10 mouse cellular contexts compared by ENCODE assay signal in the genomic region with DNA sequence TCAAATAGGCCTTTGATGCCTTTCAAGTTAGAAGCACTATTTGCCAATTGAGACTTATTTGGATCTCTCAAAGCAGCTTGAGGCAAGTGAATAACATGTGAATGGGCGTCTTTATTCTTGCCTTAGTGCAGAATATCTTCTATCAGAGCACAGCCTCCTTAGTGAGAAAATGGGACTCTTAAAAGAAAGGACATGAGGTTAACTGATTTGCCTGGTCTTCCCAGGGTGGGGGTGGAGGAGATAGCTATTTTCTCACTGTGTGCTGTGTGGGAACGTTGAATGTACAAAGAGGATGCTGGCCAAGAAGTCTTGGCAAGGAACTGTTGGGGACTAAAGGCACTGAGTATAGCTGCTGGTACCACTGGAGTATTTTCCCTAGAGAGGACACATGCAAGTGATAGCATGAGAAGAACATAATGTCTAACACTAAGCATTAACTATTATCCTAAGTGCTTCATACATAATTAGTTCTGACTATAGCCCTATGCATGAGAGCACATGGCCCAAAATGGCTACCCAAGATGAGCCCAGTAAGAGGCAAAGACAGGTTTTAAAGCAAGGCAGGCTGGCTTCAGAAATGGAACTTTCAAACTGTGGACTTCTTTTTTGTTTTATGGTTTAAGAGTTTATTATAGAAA. TPM values are rescaled to one million over a fixed set of nuclear protein-coding genes. Genes with fewer than 3 reads are reported as not detected.
DNase-seq lines count a peak whose midpoint lies in the region; ATAC-seq lines count a peak whose summit lies in the region.
"Had no signal": no experiment of that assay in that cellular context is flagged by ENCODE, and none has a peak within 500 bp of the region (broad histone marks: within the 10 kb centered on the region; RNA-seq: fewer than 3 reads in every experiment).

No protein-coding gene starts in this region.

- H3K27me3 ChIP-seq in intestine, embryonic 15.5 days (replicated peaks): no peaks in the 10 kb centered on the region
- no peaks in the 10 kb centered on the region for H3K27me3 ChIP-seq in intestine, embryonic 16.5 days (replicated peaks; ENCODE audit: control insufficient read depth, insufficient read depth, low read length)
- no peaks in the 10 kb centered on the region for H3K27me3 ChIP-seq in embryonic facial prominence, embryonic 14.5 days (replicated peaks; ENCODE audit: control insufficient read depth, insufficient read depth, low read length)
- no peaks in the 10 kb centered on the region for H3K27me3 ChIP-seq in hindbrain, embryonic 10.5 days (ENCODE audit: insufficient read depth, poor library complexity, severe bottlenecking)
- no peaks in the 10 kb centered on the region; the same call in 1 of the 2 replicates for H3K27me3 ChIP-seq in midbrain, embryonic 14.5 days (ENCODE audit: control insufficient read depth, insufficient read depth, low read length)
- H3K27me3 ChIP-seq: embryonic facial prominence, embryonic 13.5 days; liver, embryonic 13.5 days had no signal

- peak; percentile 3 for DNase-seq in embryonic facial prominence, embryonic 14.5 days (ENCODE audit: low spot score)
- DNase-seq in hindbrain, embryonic 10.5 days (ENCODE audit: low spot score): no peak
- peak; percentile 48 for DNase-seq in midbrain, embryonic 14.5 days
- DNase-seq in yolk sac, embryonic 10.5 days (ENCODE audit: low spot score): no peak
- no peak for DNase-seq in thymus, postnatal 36 days
- DNase-seq in adipocyte (ENCODE audit: low spot score): no peak

- no peak overlapping the region for H3K4me2 ChIP-seq in intestine, embryonic 15.5 days (replicated peaks)
- no peak overlapping the region for H3K4me2 ChIP-seq in intestine, embryonic 16.5 days (ENCODE audit: low read depth, low read length)
- no peak overlapping the region for H3K4me2 ChIP-seq in embryonic facial prominence, embryonic 14.5 days (ENCODE audit: low read depth, low read length)
- no peak overlapping the region for H3K4me2 ChIP-seq in midbrain, embryonic 14.5 days (ENCODE audit: low read length)

- no peak overlapping the region for H3K9ac ChIP-seq in intestine, embryonic 15.5 days
- H3K9ac ChIP-seq in intestine, embryonic 16.5 days (ENCODE audit: low read depth, low read length): no peak overlapping the region
- H3K9ac ChIP-seq in embryonic facial prominence, embryonic 14.5 days (ENCODE audit: low read depth, low read length): no peak overlapping the region
- no peak overlapping the region for H3K9ac ChIP-seq in midbrain, embryonic 14.5 days (replicated peaks; ENCODE audit: low read length)
- H3K9ac ChIP-seq: embryonic facial prominence, embryonic 13.5 days; liver, embryonic 13.5 days had no signal

- H3K9me3 ChIP-seq in intestine, embryonic 15.5 days: no peaks in the 10 kb centered on the region
- no peaks in the 10 kb centered on the region for H3K9me3 ChIP-seq in intestine, embryonic 16.5 days (ENCODE audit: control insufficient read depth, low read length)
- H3K9me3 ChIP-seq in embryonic facial prominence, embryonic 14.5 days (ENCODE audit: control insufficient read depth, low read length): no peaks in the 10 kb centered on the region
- H3K9me3 ChIP-seq in hindbrain, embryonic 10.5 days: no peaks in the 10 kb centered on the region
- no peaks in the 10 kb centered on the region for H3K9me3 ChIP-seq in midbrain, embryonic 14.5 days (ENCODE audit: control insufficient read depth, low read length)
- H3K9me3 ChIP-seq: embryonic facial prominence, embryonic 13.5 days; liver, embryonic 13.5 days had no signal

- no peaks in the 10 kb centered on the region for H3K4me1 ChIP-seq in intestine, embryonic 15.5 days (replicated peaks)
- no peaks in the 10 kb centered on the region for H3K4me1 ChIP-seq in intestine, embryonic 16.5 days (ENCODE audit: control insufficient read depth, insufficient read depth, low read length)
- H3K4me1 ChIP-seq in embryonic facial prominence, embryonic 14.5 days (ENCODE audit: control insufficient read depth, insufficient read depth, low read length): no peaks in the 10 kb centered on the region
- H3K4me1 ChIP-seq in hindbrain, embryonic 10.5 days (replicated peaks): peaks cover 6% of the 10 kb centered on the region
- no peaks in the 10 kb centered on the region for H3K4me1 ChIP-seq in midbrain, embryonic 14.5 days (ENCODE audit: control insufficient read depth, insufficient read depth, low read length)
- H3K4me1 ChIP-seq: embryonic facial prominence, embryonic 13.5 days; liver, embryonic 13.5 days had no signal

- 47% methylated on average over 2 of the region's 2 CpGs for WGBS in intestine, embryonic 15.5 days
- WGBS in intestine, embryonic 16.5 days: 37% methylated on average over 2 of the region's 2 CpGs
- WGBS in embryonic facial prominence, embryonic 14.5 days: 43% methylated on average over 2 of the region's 2 CpGs
- WGBS in hindbrain, embryonic 10.5 days: 43% methylated on average over 2 of the region's 2 CpGs
- 13% methylated on average over 2 of the region's 2 CpGs for WGBS in midbrain, embryonic 14.5 days

- H3K36me3 ChIP-seq in intestine, embryonic 15.5 days: no peaks in the 10 kb centered on the region
- no peaks in the 10 kb centered on the region for H3K36me3 ChIP-seq in intestine, embryonic 16.5 days (ENCODE audit: control insufficient read depth, insufficient read depth, low read length)
- H3K36me3 ChIP-seq in embryonic facial prominence, embryonic 14.5 days (ENCODE audit: control insufficient read depth, insufficient read depth, low read length): no peaks in the 10 kb centered on the region
- H3K36me3 ChIP-seq in hindbrain, embryonic 10.5 days: no peaks in the 10 kb centered on the region
- no peaks in the 10 kb centered on the region for H3K36me3 ChIP-seq in midbrain, embryonic 14.5 days (ENCODE audit: control insufficient read depth, insufficient read depth, low read length)
- H3K36me3 ChIP-seq: embryonic facial prominence, embryonic 13.5 days; liver, embryonic 13.5 days had no signal

- ATAC-seq in intestine, embryonic 15.5 days: peak; percentile 50
- no peak for ATAC-seq in intestine, embryonic 16.5 days
- peak; percentile 47; the same call in 1 of the 2 replicates for ATAC-seq in embryonic facial prominence, embryonic 14.5 days (ENCODE audit: low read depth)
- ATAC-seq in midbrain, embryonic 14.5 days (ENCODE audit: low FRiP score, low TSS enrichment): peak; percentile 60

- no peak overlapping the region for H3K4me3 ChIP-seq in intestine, embryonic 15.5 days (replicated peaks)
- H3K4me3 ChIP-seq in intestine, embryonic 16.5 days (ENCODE audit: low read length): no peak overlapping the region
- H3K4me3 ChIP-seq in embryonic facial prominence, embryonic 14.5 days (ENCODE audit: low read depth, low read length): no peak overlapping the region
- no peak overlapping the region for H3K4me3 ChIP-seq in hindbrain, embryonic 10.5 days
- no peak overlapping the region for H3K4me3 ChIP-seq in midbrain, embryonic 14.5 days (replicated peaks; ENCODE audit: low read depth, low read length)

- H3K27ac ChIP-seq in intestine, embryonic 15.5 days: no peak overlapping the region
- no peak overlapping the region for H3K27ac ChIP-seq in intestine, embryonic 16.5 days (ENCODE audit: low read length)
- no peak overlapping the region for H3K27ac ChIP-seq in embryonic facial prominence, embryonic 14.5 days (replicated peaks; ENCODE audit: low read depth, low read length)
- H3K27ac ChIP-seq in hindbrain, embryonic 10.5 days: peak overlapping the region; percentile 19; the same call in 1 of the 2 replicates
- no peak overlapping the region for H3K27ac ChIP-seq in midbrain, embryonic 14.5 days (replicated peaks; ENCODE audit: low read depth, low read length)
- H3K27ac ChIP-seq: embryonic facial prominence, embryonic 13.5 days; liver, embryonic 13.5 days had no signal

RNA-seq across cellular contexts. Expression of gene Fabp7, which starts 40.4 kb away (rescaled TPM):
- 44.7 and 54.5 TPM in 2 replicates for polyA plus RNA-seq in intestine, embryonic 15.5 days (2015; fragmentation: Nextera tagmentation; extraction: Ambion mirVana)
- polyA plus RNA-seq in intestine, embryonic 16.5 days (2015; fragmentation: Nextera tagmentation; extraction: Ambion mirVana): 32.8 and 36.5 TPM in 2 replicates
- polyA plus RNA-seq in embryonic facial prominence, embryonic 14.5 days (2014; fragmentation: Nextera tagmentation; extraction: Ambion mirVana): 85.8 and 91.3 TPM in 2 replicates
- 518 and 856 TPM in 2 replicates for polyA plus RNA-seq in hindbrain, embryonic 10.5 days (2016; fragmentation: Nextera tagmentation; extraction: Ambion mirVana)
- polyA plus RNA-seq in midbrain, embryonic 14.5 days (2014; fragmentation: Nextera tagmentation; extraction: Ambion mirVana): 1,508 and 1,932 TPM in 2 replicates

RNA-seq across cellular contexts. Expression of gene Smpdl3a, which starts 49.9 kb away (rescaled TPM):
- 54.1 and 57.4 TPM in 2 replicates for polyA plus RNA-seq in intestine, embryonic 15.5 days (2015; fragmentation: Nextera tagmentation; extraction: Ambion mirVana)
- polyA plus RNA-seq in intestine, embryonic 16.5 days (2015; fragmentation: Nextera tagmentation; extraction: Ambion mirVana): 81.6 and 99.0 TPM in 2 replicates
- 22.0 and 28.8 TPM in 2 replicates for polyA plus RNA-seq in embryonic facial prominence, embryonic 14.5 days (2014; fragmentation: Nextera tagmentation; extraction: Ambion mirVana)
- polyA plus RNA-seq in hindbrain, embryonic 10.5 days (2016; fragmentation: Nextera tagmentation; extraction: Ambion mirVana): 9.1 and 10.8 TPM in 2 replicates
- polyA plus RNA-seq in midbrain, embryonic 14.5 days (2014; fragmentation: Nextera tagmentation; extraction: Ambion mirVana): 16.6 and 18.7 TPM in 2 replicates

Comparison
In these comparisons a context has a peak if more than half of its experiments do, and no peak if none do; other contexts are left out.
1. DNase-seq: peak in embryonic facial prominence, embryonic 14.5 days (single experiment) and midbrain, embryonic 14.5 days (single experiment); none in hindbrain, embryonic 10.5 days (single experiment), yolk sac, embryonic 10.5 days (single experiment), thymus, postnatal 36 days (0 of 2) and adipocyte (single experiment).